Mouse (Mus musculus) embryo, embryonic 10.5 days (tissue): ENCODE results near the gene Asic2.

Source experiments
- DNase-seq: peaks from one replicate; pipeline ENCODE4 v3.0.0-alpha.2; 2015; ENCODE audit warnings: low spot score

The Asic2 gene

DNA sequence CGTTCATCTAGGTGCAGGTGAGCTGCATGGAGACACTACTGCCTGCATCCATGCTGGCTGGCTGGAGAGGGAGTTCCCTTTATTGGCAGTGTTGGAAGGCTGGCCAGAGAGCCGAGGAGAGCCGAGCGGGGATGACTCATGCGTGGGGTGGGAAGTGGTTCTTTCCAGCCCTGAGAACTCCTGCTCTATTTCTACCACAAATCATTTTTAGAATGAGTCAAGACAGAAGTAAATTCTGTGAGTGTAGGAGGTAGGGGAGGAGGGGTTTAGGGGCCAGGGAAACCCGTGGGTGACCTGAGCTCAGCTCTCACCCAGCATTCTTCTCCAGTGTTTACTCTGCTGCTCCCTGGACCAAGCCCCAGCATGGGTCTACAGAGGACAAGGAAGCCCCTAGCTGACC, 872.2 kb downstream of the Asic2 start:
- DNase-seq = no peak

DNA sequence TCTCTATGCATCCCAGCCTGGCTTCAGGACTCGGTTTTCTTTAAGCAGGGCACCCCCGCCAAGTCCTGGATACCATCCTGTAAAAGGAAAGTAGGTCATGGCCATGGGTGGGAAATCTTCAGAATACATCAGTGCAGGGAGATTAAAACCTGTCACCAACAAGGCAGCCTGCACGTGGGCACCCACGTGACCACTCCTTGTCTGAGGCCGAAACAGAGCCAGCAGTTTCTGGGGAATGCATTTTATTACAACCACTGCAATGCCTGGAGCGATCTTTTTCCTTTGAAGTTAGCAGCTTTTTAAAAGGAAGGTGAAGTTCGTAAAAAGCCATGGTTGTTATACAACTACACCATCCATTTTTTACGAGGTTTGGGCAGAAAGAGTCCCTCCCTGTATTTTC, 873.7 kb downstream of the Asic2 start:
- DNase-seq = no peak

DNA sequence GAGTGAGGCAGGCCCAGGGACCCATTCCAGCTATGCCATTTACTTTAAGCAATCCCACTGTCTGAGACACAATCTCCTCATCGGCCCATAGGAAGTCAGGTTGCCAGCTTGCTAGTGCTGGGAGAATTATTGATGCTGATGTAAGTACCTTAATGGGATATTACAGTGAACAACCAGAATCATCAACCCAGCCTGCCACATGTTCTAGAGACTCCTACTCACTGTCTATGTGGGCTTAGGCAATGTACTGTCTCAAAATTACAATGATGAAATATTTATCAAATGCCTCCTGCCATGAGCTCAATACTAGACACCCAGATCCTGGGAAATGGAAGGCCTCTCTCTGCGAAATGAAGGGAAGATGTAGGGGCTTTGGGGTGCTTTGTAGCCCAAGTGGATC, 876.1 kb downstream of the Asic2 start:
- DNase-seq = no peak

DNA sequence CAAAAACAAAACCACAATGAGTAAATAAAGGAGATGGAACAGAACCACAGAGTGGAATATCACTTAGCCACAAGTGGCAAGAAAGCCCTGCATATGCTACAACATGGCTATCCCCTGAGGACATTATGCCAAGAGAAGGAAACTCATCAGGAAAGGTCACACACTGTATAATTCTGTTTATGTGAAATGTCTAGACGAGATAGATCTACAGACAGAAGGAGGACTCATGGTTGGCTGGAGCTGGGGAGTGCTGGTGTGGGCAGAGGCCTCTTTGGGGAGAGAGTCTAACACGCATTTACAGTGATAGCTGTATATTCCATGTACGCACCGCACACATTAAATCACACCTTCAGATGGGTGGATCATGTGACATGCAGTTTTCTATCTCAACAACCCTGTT, 884.4 kb downstream of the Asic2 start:
- DNase-seq = no peak

DNA sequence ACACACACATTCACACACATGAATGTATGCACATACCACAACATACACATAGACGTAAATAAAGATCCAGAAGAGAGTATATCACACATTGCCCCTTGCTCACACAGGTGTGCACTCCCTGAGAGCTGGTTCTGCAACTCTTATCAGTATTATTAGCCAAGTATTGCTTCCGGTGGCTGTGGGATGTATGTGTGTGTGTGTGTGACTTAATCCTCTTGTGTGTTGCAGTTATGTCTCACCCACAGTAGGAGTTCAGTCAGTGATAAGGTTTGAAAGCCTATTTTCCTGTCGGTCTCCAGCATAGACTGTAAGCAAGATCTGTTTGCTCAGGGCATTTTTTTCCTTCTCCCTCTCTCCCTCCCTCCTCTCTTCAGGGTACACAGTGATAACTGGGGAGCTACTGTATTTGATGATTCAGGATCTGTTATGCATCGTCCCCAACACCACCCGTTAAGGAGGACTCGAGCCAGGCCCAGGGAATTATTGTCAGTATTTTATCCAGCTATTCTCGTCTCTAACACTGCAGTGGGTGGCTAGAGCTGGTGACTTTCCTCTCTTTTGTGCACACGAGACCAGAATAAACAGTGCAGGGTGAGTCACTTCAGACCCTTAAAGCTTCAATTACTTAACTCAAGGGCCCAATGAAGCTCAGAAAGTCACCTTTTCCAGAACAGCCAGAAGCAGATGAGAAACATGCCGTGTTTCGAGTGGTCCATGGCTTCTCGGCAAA, 888.0 kb downstream of the Asic2 start:
- DNase-seq = no peak

DNA sequence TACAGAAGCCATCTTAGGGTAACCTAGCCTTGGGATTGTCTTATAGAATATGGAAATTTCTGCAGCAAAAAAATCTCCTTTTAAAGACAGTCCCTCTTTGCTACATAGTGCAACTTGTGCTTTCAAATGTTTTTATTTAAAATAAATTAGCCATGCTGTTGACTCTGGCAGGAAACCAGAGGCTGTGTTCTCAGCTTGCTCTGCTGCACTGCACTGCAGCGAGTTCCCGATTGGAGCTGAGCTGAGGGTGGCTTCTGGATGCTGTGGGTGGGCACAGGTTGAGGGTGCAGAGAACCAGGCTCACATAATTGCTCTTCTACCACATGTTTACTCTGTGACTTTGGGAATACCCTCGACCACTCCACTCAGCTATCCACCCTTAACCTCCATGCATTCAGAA, 889.0 kb downstream of the Asic2 start:
- no peak for DNase-seq

DNA sequence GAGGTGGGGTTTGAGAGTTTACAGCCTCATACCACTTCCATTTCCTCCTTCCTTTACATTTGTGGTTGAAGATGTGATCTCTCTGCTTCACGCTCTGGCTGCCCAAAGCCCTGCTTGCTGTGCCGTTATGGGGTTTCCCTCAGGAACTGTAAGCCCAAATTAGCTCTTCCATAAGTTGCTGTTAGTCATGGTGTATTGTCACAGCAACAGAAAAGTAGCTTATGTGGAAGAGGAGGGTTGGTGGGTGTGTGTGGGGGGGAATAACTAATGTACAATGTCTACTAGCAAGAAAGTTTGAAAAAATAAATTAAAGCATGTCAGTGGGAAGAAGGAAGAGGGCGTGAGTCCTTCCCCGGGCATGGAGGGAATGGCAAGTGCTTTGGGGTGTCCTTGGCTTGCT, 896.4 kb downstream of the Asic2 start:
- DNase-seq = no peak

DNA sequence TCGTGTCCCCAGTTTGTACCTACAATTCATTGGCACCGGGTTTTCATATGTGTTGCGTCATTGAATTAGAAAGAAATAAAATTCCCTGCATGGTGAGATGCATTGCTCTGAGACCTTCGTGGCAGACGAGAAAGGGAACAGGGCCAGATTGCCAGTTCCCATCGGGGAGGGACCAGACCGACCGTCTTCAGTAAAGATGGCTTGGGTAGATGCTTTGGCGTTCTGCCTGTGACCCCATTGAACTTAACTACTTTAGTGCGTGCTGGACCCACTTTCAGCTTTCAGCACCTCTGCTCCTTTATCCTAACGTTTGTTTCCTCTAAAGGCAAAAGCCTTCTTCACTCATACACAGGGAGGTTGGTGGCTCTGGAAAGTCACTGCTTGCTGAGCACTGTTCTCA, 902.9 kb downstream of the Asic2 start:
- DNase-seq = no peak

DNA sequence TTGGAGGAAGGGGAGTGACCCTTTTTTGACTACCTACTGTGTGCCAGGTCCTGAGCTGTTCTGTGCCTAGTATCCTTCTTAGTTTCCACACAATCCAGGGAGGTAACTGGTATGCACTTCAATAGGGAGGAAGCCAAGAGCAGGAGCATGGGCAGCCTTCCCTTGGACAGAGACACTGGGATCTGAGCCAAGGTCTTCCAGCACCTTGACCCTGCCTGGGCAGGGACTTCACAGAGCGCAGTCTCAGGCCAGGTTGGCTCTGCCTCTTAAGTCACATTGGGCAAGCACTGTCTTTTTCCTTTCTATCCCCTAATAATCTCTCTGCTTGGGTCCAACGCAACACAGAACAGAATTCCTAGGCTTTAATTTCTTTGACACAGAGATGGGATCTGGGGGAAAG, 904.3 kb downstream of the Asic2 start:
- DNase-seq = no peak

DNA sequence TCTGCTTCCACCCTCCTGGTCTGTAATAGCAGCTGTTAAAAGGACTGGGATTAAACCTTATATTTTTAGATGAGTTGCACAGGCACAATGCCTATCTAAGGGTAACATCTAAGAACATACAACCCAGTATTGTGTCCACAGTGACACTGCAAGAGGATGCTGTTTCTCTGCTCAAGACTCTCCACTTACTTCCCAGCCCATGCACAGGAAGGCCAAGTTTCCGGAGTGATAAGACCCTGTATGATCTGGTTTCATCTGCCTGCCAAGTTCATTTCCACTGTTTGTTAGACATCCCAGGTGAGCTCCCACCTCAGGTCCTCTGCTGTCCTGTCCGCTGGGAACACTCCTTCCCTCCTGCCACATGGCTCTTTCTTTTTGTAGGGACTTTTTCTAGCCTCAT, 908.2 kb downstream of the Asic2 start:
- no peak for DNase-seq

DNA sequence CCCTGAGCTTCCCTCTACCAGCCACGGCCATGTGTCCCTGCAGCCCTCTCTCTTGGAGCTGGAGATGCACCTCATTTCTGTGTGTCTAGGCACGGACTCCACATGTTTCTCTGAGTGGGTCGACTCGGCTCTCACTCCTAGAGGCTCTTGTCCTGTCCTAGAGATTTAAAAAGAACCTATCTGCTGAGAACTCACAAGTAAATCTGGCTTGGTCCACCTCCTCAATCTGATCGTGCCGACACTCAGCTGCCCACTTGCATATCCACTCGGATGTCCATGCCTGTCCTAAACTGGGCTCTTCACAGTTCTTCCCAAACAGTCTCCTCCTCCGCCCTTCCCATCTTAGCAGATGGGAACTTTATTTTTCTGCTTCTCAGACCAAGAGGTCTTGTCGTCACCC, 908.7 kb downstream of the Asic2 start:
- no peak for DNase-seq

DNA sequence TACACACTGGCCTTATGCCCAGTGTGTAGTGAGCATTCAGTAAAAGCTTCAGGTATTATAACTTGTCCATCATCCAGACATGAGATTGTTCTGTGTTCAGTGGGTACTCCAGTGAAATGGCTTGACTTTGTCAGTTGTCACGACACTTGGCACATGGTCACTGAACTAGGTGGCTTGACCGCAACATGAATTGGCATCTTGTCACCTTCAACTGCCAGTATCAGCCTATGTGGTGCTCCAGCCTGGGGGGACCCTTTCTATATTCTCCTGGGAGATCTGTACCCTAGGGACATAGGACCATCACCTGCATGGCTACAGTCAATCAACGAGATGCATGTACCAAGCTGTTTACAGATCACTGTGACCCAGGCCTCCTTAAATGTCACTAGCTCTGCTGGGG, 910.8 kb downstream of the Asic2 start:
- no peak for DNase-seq

DNA sequence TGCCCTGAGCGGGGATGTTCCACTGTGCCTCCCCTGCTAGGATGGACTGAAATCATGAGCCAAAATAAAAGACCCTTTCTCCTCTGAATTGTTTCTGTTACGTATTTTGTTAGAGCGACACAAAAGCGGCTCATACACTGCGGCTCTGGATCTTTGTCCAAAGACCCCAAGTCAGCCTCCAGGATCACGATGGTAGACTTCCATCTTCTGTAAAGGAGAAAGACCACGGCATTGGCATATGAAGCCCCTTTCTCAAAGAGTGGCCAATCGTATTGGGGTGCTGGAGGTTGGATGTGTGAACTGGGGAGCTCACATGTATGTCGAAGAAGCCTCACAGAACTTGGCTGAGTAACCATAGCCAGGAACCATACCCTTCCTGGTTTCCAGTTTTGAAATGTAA, 911.5 kb downstream of the Asic2 start:
- DNase-seq = no peak

DNA sequence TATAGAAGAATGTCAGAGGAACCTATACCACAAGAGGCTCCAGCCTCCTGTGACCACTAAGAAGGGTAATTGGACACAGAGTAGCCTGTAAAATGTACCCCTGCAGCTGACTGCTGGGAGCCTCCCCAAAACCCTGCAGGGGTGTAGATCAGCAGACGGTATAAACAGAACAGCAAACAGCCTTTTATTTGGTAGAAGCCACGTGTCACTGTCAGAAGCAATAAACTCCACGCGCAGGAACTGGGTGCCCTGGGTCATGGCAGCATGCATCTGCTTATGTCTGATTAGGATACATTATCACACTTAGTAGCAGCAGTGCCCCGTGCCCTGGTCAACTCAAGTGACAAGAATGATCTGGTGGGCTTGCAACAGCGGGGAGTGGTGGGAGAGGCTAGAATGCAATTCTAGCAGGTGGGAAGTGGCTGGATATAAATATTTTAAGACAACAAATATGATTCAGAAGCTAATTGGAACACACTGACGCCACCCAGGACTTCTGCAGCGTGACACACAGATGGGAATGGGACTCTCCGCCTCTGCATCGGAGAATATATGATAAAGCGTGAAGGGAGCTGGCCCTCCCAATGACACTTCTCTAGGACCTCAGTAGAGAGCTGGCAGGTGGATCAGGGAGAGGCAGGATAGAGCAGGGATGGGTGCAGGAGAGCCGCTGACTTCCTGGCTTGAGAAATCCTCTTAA, 912.7 kb downstream of the Asic2 start:
- DNase-seq = no peak

DNA sequence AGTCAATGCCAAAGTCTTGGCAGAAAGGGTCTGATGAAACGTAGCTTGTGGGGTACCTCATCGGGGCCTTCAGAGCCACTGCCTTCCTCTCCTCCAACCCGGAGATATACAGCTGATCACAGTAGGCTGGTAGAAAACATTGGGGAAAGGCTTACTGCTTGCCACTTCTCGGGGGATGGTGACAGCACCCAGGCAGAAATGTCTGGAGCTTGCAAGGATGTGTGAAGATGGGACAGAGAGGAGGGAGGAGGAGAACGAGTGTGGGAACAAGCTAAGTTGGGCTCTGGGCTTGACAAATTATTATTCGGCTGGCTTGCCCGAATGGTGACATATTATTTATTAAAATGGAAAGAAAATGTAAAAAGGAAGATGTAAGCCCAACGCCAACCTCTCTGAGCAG, 914.4 kb downstream of the Asic2 start:
- DNase-seq = no peak

DNA sequence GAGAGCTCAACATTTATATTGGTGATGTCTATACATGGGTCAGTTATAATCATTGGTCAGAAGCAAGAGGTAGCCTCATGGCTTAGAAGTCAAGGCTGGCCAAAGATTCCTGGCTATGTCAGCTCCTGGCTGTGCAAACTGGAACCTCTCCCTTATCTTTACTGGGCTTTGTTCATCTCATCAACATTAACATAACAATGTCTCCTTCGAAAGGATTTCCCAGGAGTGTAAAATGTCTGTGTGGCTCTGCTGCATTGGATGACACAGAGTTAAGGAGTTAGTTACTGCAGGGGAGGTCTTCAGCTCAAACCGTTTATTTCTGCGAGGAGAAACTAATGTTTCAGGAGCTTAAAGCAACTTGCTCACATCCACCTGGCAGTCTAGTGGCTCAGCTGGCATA, 926.6 kb downstream of the Asic2 start:
- no peak for DNase-seq

DNA sequence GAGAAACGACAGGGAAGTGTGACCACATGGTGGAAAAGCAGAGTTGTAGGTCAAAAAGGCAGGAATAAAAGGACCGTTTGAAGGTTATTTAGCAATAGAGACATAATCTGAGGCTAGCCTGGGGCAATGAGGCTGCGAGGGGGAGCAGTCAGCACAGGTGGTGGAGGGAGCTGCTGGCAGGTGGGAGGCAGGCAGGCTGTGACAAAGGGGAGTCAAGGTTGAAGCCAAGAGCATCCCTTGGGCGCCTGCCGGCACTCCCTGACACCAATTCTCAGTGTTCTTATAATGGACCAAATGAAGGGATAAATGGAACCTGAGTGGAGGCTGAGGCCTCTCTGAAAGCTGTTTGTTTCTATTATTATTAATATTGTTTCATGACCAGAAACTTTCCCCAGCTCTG, 928.3 kb downstream of the Asic2 start:
- DNase-seq = no peak

DNA sequence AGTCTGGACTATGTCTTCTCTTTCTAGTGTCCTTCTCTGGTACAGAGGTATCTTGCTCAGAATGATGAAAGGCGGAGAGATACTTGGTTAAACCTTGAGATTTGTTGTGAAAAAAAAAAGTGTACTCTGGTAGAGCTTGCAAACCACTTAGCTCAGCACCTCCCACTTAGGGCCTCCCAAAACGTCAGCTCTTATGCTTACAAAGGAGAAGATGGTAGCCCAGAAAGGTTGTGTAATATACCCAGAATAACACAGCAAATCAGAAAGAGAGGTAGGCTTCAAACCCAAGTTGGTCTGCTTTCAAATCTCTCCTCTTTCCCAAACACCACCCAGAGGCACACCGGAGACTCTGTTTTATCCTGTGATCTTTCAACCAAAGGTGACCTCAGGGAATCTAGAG, 936.1 kb downstream of the Asic2 start:
- no peak for DNase-seq

DNA sequence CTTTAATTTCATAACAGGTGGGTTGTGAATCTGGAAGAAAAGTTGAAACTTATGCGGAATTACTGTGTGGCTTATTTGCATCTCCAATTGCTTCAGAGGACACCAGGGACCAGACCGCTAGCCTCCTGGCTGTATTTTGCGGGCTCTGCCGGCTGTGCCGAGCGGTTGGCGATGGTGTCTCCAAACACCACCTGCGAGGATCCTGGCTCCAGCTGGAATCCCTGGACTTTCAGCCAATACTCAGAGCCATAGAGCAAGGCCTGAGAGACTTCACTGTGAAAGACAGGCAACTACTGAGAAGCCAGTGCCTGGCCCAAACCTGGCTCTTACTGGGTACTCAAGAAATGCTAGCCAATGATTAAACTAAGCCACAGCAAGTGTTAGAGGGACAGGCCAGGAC, 953.5 kb downstream of the Asic2 start:
- DNase-seq = no peak

DNA sequence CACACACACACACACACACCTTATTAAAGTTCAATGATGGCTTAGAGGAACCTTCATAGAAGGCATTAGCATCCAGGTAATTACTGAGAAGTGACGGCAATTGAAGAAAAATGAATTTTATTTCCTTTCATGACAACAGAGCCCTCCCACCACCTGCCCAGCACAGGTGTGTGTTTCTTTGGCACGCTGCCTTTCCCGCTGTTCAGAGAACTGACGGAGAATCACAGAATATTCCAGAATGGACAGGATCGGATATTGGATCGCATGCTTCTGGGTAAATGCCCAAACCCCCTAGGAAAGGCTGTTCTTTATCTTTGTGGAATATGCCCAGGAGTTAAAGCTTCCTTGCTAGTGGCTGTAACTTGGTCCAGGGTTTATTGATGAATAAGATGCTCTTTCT, 954.8 kb downstream of the Asic2 start:
- no peak for DNase-seq

DNA sequence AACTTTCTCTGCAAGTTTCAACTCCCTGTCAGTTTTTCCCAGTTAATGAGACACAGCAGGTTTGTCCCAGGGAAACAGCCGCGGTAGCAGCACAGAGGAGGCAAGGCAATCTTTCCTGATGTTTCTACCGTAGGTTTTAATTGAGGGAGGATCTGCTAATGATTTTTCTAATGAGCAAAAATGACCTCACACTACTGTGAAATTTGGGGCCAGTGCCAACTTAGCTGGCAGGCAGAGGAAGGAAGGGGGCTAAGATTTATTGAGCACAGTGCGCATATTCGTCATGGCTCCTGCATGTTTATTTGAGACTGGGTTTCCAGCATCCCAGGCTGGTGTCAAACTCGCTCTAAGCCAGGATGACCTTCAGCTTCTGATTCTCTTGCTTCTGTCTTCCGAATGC, 957.5 kb downstream of the Asic2 start:
- DNase-seq = no peak

DNA sequence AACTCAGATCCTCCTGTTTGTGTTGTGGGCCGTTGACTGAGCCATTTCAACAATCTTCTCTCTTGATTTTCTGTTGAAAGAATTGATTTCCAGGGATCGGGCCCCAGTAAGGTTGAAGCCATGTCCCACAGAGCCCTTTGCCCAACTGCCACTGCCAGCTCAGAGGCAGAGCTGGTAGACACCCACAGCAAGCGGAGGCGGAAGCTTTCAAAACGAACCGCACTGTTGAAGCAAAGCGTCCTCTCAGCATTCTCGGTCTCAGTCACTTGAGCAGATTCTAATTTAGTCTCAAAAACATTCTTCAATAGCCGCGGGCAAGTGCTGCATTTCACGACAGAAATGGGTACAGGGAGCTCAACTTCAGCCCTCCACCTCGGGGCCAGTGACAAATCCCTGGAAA, 958.9 kb downstream of the Asic2 start:
- no peak for DNase-seq

DNA sequence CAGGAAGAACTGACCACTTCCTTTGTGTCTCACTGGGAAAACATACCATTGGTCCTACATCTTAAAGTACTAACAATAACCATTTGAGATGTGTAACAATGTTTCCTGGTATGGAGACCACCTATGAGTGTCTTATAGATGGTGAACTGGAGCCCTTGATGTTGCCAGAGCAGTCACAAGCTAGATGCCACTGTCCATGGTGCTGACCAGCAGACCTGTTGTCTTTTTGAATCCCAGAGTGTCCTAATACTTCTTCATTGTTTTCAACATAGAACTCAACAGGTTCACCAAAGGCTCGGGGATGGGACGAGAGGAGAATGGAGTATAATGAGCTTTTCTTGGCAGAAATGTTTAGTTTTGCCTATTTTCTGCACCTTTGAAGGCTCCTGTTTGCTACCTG, 962.4 kb downstream of the Asic2 start:
- DNase-seq = peak; percentile 76

DNA sequence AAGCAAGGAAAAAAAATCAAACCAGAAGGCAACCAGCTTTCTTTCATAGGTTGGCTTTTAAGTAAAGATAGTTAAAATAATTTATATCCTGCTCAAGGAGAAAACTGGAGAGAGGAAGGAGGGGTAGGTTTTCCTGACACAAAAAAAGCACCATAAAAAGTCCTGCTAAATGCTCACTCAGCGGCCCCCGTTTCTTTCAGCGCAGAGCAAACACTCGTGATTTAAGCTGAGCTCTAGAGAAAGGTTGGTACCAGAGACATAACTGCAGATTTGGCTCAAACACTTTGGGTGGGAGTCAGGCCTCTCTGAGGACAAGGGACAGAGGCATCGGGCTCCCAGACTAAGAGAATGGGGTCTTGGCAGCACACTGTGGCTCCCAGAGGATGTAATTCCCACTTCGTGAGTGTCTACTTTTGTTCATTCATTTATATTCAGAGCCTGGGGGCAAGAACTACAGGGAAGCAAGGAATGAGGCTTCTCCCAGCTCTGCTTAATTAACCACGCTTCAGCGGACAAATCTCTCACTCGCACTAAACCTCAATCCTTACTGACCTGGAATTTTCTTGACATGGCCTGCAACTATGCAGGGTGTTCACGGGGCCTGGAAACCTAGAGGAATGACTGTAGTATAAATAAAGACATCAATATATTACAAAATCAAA, 965.4 kb downstream of the Asic2 start:
- no peak for DNase-seq
